12 mouse cellular contexts compared by ENCODE assay signal in genomic region chr13:70281051-70281847, GRCm38 (mm10).
DNase-seq lines count a peak whose midpoint lies in the region; ATAC-seq and TF ChIP-seq lines count a peak whose summit lies in the region.
"Had no signal": no experiment of that assay in that cellular context is flagged by ENCODE, and none has a peak within 500 bp of the region (broad histone marks: within the 10 kb centered on the region; RNA-seq: fewer than 3 reads in every experiment).

No protein-coding gene starts in this region.

- no peak overlapping the region for H3K9ac ChIP-seq in heart, embryonic 15.5 days
- H3K9ac ChIP-seq in liver, postnatal 0 days (replicated peaks), result no peak overlapping the region

- no peak overlapping the region for H3K4me2 ChIP-seq in heart, embryonic 15.5 days
- H3K4me2 ChIP-seq in liver, postnatal 0 days (ENCODE audit: low read depth, low read length), result no peak overlapping the region

- H3K27ac ChIP-seq in heart, embryonic 15.5 days, result 0 out of 2 replicates have a peak overlapping the region, but pooled peaks have one; percentile 25
- no peak overlapping the region for H3K27ac ChIP-seq in liver, postnatal 0 days (ENCODE audit: low read depth)
- H3K27ac ChIP-seq: midbrain, embryonic 10.5 days had no signal

- H3K36me3 ChIP-seq in heart, embryonic 15.5 days, result no peaks in the 10 kb centered on the region
- no peaks in the 10 kb centered on the region for H3K36me3 ChIP-seq in liver, postnatal 0 days (replicated peaks; ENCODE audit: insufficient read depth, low read length)
- H3K36me3 ChIP-seq: G1E; midbrain, embryonic 10.5 days had no signal

- whole genome bisulfite sequencing in heart, embryonic 15.5 days, result 64% methylated on average over 7 of the region's 7 CpGs
- 66% methylated on average over 7 of the region's 7 CpGs for WGBS in liver, postnatal 0 days (ENCODE audit: insufficient replicate concordance)

- peaks cover 12% of the 10 kb centered on the region; the same call in 1 of the 2 replicates for H3K4me1 ChIP-seq in heart, embryonic 15.5 days (replicated peaks)
- H3K4me1 ChIP-seq in liver, postnatal 0 days (ENCODE audit: insufficient read depth), result no peaks in the 10 kb centered on the region

- H3K27me3 ChIP-seq in heart, embryonic 15.5 days, result no peaks in the 10 kb centered on the region
- no peaks in the 10 kb centered on the region for H3K27me3 ChIP-seq in liver, postnatal 0 days (ENCODE audit: insufficient read depth, low read length)

- TF ChIP-seq CTCF in liver, postnatal 0 days (IDR thresholded peaks at IDR 0.05; ENCODE audit: low read depth), result 0 out of 2 replicates have a peak, but pooled peaks have one; percentile 10

- intact Hi-C loops in left cerebral cortex, postnatal 14 days (cut with DNase I), result no loop called here

- H3K4me3 ChIP-seq in heart, embryonic 15.5 days, result no peak overlapping the region
- H3K4me3 ChIP-seq in liver, postnatal 0 days (ENCODE audit: low read depth, low read length), result no peak overlapping the region
- H3K4me3 ChIP-seq: midbrain, embryonic 10.5 days had no signal

- no peaks in the 10 kb centered on the region for H3K9me3 ChIP-seq in heart, embryonic 15.5 days (replicated peaks)
- no peaks in the 10 kb centered on the region for H3K9me3 ChIP-seq in liver, postnatal 0 days (ENCODE audit: low read length)
- H3K9me3 ChIP-seq: midbrain, embryonic 10.5 days had no signal

- no peak for DNase-seq in heart, adult 9 months (ENCODE audit: low spot score in 2 of 2)
- DNase-seq in R1 (ENCODE audit: low read depth, low spot score), result peak; percentile 8
- peak; percentile 45 for DNase-seq in heart, postnatal 4 days
- peak; percentile 27 for DNase-seq in liver, postnatal 0 days
- DNase-seq in left cerebral cortex, postnatal 14 days (ENCODE audit: low spot score in 2 of 2), result no peak
- DNase-seq in gastrocnemius, adult 8-10 months (ENCODE audit: low spot score in 2 of 2), result no peak
- DNase-seq: embryo, embryonic 11 days had no signal

- TF ChIP-seq EP300 in liver, postnatal 0 days (IDR thresholded peaks at IDR 0.05; ENCODE audit: low read depth), result peak; percentile 32; the same call in 1 of the 2 replicates

- ATAC-seq in heart, embryonic 15.5 days (replicated peaks; ENCODE audit: insufficient number of reproducible peaks, insufficient read depth, low FRiP score, low read depth), result peak; percentile 67; the same call in 1 of the 2 replicates
- ATAC-seq in liver, postnatal 0 days, result peak; percentile 60
- no peak for ATAC-seq in megakaryocyte-erythroid progenitor cell, adult 5-6 weeks (replicated peaks; ENCODE audit: low FRiP score, low TSS enrichment, poor library complexity, severe bottlenecking)
- ATAC-seq: hindbrain, embryonic 16.5 days had no signal

Comparison
In these comparisons a context has a peak if more than half of its experiments do, and no peak if none do; other contexts are left out.
1. DNase-seq: peak in R1 (single experiment), heart, postnatal 4 days (single experiment) and liver, postnatal 0 days (single experiment); none in heart, adult 9 months (0 of 2), left cerebral cortex, postnatal 14 days (0 of 2) and gastrocnemius, adult 8-10 months (0 of 2).